Mouse (Mus musculus) spleen, postnatal 10 days (tissue): ENCODE results near the gene A630001G21Rik.

ENCODE experiments used
- DNase-seq, 2 experiments: peaks; one replicate each; pipeline ENCODE4 v3.0.0; 2021 to 2022; ENCODE audit warnings: low spot score in 2 of 2

The A630001G21Rik gene

DNA sequence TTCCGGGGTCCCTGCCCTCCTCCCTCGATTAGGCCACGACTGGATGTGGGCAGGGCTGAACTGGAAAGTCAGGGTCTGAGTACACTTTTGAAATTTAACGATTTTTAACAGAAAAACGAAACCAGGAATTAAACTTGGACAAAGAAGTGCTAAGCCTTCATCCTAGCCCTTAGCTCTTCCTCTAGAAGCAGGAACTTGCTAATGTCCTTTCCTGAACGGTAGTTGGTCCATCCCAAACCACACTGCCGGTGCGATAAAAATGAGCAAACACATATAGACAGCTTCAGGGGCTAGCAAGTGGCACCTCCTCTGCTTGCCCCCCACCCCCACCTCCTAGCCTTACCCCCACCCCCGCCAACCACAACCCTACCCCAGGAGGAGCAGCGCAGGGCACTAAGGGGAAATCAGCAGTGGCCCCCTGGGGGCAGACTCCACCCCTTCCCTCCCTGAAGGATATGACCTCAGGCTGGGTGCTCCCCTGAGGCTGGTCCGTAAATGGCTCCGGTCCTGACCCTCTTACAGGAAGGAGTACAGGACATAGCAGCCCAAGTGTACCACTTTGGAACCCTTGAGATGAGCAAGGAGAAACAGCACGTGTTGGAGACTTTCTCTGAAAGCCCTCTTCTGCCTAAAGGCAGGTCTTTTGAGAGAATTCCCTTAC, 42.9 kb downstream of the A630001G21Rik start:
- DNase-seq: peak; percentile 54 to 79

GRCm38 (mm10) chr1:85734511-85734910, 43.9 kb downstream of the A630001G21Rik start:
- no peak for DNase-seq

GRCm38 (mm10) chr1:85732581-85732980, 45.9 kb downstream of the A630001G21Rik start:
- DNase-seq: no peak

DNA sequence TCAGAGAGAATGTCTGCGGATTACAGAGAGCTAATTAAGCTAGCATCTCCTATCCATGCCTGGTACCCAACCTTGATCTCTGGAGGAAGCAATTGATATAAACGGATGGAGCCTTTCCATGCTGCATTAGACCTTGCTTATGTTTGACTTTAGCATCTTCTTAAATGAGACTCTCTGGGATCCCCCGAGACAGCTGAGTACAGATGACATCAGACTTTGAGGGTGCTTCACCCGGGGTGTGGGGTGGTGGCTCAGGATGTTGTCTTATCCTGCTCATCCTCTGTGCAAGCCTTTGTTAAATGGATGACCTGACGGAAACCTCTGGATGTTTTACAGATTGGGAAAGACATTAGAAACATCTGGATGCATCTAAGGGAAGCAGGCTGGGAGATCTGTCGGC, 48.0 kb downstream of the A630001G21Rik start:
- DNase-seq: no peak

- no peak for DNase-seq
These were observed 58.1 kb downstream of the A630001G21Rik start for GRCm38 (mm10) chr1:85720220-85720893.

GRCm38 (mm10) chr1:85719049-85719448, 59.4 kb downstream of the A630001G21Rik start:
- no peak for DNase-seq

GRCm38 (mm10) chr1:85716447-85717027, 61.9 kb downstream of the A630001G21Rik start:
- DNase-seq: no peak

DNA sequence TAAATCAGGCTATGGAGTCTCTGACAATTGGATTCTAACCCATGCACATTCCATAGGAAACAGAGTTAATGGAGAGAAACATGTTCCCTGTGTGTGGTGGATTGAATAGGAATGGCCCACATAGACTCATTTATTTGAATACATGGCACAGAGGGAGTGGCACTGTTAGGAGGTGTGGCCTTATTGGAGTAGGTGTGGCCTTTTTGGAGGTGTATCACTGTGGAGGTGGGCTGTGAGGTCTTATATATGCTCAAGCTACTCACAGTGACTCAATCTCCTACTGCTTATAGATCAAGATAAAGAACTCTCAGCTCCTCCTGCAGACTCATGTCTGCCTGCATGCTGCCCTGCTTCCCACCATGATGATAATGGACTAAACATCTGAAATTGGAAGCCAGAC, 63.9 kb downstream of the A630001G21Rik start:
- no peak for DNase-seq

DNA sequence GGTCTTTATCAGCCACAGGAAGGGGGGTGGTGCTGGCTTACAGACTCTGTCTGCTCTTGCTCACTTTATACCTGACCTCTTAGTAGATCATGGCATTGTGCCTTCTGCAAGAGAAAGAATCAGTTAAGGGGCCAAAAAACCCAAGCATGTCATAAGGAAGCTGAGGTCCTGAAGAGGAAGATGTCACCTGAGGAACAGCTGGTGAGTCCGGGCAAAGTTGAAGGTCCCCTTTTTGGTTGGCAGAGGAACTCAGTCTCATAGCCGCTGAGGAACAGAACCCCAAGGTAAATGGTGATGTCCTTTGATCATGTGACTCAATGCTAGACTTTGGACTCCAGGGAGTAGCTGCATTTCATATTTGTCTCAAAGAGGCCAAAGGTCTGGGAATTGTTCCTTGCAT, 71.7 kb downstream of the A630001G21Rik start:
- no peak for DNase-seq

DNA sequence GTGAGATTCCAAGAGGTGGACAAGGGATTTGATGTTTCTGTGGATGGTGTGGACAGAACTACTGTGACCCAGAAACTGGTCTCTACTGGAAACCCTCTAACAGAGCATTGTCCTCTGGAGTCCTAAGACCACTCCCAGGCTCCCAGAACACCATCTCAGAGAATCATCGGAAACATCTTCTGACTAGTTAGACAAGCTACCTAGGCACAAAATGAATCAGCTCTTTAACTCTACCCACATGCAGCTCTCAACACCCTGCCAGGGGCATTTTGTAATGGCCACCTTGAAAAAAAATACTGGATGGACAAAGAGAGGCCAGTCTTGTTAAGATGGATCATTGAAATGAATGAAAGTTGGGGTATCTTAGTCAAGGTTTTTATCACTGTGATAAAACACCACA, 72.9 kb downstream of the A630001G21Rik start:
- DNase-seq: no peak

- peak; percentile 75 to 96 for DNase-seq
These were observed 74.9 kb downstream of the A630001G21Rik start for GRCm38 (mm10) chr1:85703245-85704186.

DNA sequence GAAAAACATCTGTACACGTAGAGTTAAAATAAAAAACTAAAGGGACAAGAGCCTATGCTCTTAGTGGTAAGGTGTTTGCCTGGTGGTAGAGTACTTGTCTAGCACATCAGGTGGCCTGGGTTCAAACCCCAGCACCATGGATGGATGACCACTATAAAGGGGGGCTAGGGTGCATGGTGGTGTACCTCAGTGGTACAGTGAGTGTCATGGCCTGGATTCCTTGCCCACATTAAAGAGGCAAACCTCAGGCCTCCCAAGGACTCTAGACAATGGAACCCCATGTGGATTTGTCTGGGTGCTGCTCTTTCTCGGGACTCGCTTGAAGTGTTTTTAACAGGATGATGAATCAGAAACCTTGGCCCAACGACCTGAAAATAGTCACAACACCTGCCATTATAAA, 75.9 kb downstream of the A630001G21Rik start:
- no peak for DNase-seq

GRCm38 (mm10) chr1:85697721-85698493, 80.5 kb downstream of the A630001G21Rik start:
- no peak for DNase-seq

GRCm38 (mm10) chr1:85695646-85696045, 82.8 kb downstream of the A630001G21Rik start:
- DNase-seq: no peak

DNA sequence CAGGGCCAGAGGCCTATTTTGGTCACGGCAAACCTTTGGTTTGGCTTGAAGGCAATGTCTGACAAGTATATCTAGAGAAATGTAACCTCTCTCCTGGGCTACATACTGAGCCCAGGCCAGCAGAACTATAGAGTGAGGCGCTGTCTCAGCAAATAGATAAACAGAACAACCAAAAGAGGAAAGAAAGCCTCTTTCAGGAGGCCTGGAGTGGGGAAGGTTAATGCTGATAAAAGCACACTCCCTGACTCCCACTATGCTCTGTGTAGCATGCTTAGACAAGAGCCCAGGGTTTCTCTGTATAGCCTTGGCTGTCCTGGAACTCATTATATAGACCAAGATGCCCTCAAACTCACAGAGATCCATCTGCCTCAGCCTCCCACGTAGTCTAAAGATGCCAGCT, 85.2 kb downstream of the A630001G21Rik start:
- no peak for DNase-seq

DNA sequence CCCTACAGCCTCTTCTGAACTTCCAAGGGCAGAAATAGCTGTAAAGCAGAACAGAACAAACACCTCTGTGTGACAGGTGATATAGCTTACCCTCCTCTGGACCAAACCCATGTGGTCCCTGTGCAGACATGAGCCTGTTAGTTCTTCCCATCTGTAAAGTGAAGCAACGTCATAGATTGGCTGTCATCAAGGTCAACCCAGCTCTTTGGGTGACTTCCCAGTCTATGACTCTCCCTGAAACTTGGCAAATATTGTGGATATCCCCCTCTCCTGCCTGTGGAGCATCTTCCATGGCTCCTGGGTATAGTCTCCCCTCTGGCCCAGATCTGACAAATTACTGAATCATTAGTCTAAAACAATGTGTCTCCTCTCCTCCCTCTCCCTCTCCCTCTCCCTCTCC, 86.2 kb downstream of the A630001G21Rik start:
- no peak for DNase-seq

DNA sequence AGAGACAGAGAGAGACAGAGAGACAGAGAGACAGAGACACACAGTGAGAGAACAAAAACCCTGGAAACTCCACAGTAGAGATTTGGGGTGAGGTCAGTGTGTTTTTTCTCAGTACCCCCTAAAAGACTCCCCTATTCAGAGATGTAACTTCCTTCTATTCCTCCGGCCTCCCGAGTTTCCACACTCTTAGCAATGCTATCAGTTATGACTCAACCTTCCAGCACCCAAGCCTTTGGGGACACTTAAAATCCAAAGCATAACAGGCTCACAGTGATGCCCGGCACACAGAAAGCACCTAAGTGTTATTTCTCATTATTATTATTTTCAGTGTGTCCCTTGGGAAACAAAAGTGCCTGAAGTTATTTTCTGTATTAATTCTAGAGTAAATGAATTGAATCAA, 87.9 kb downstream of the A630001G21Rik start:
- DNase-seq: no peak

DNA sequence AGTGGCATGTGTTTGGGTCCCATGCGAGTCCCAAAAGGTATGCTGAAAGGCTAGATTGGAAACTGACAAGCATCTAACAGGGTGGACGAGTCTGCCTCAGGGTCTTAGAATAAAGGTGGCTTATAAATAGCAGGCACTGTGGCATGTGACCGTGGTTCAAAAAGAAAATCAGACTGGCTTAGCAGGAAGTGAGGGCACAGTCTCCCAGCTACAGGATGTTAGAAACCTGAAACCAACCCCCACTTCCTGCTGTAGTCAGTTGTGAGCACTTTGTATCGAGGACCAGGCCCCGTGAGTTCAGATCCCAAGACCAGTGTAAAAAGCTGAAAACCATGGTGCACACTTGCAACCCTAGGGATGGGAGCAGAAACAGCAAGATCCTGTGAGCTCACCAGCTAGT, 91.1 kb downstream of the A630001G21Rik start:
- DNase-seq: peak in 1 of 2 experiments; percentile 43

GRCm38 (mm10) chr1:85686666-85687065, 91.8 kb downstream of the A630001G21Rik start:
- DNase-seq: no peak

DNA sequence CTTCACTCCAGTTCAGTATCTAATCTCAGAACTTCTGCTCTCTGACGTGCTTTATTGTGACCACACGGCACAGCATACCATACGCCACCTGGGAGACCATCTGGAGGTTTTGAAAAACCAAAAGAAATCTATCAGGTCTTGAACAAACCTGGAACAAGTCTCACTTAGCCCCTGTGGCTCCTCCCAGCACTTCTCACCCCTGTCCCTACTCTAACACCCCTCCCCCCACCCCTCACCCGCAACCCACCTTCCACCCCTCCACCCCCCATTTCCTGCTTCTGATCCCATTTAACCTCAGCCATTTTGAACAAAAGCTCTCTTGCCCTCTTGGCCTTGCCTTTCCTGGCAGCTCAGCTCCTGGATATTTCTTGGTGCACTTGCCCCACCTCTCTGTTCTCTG, 98.2 kb downstream of the A630001G21Rik start:
- DNase-seq: no peak
